Mouse (Mus musculus): ENCODE results near the gene Tmem200a. TPM values are rescaled to one million over a fixed set of nuclear protein-coding genes. Genes with fewer than 3 reads are reported as not detected.

Gene Tmem200a
- polyA plus RNA-seq, 1 experiment from 2014 or later, result 18.7 TPM

- no peak overlapping the region for H3K27ac ChIP-seq (ENCODE audit: low read depth)
- ATAC-seq (replicated peaks; ENCODE audit: low FRiP score, low TSS enrichment, low read depth) (no peak), DNase-seq (ENCODE audit: low spot score) (no peak)
- no peaks in the 10 kb centered on the region for H3K4me1 ChIP-seq (replicated peaks; ENCODE audit: control insufficient read depth, insufficient read depth, low read length)
- H3K27me3 ChIP-seq (replicated peaks; ENCODE audit: control insufficient read depth, insufficient read depth, low read length), result no peaks in the 10 kb centered on the region
- no peak overlapping the region for H3K4me2 ChIP-seq (ENCODE audit: low read length)
- H3K9me3 ChIP-seq (ENCODE audit: control insufficient read depth, low read length), result no peaks in the 10 kb centered on the region
- H3K4me3 ChIP-seq (ENCODE audit: low read depth, low read length), result no peak overlapping the region
- WGBS, result 85% methylated on average over 2 of the region's 2 CpGs
- no peak overlapping the region for H3K9ac ChIP-seq (ENCODE audit: low read length)
- H3K36me3 ChIP-seq (ENCODE audit: control insufficient read depth, insufficient read depth, low read length), result no peaks in the 10 kb centered on the region
Observed at GRCm38 (mm10) chr10:25884512-25884911, 194.3 kb downstream of the Tmem200a start.

GRCm38 (mm10) chr10:25877731-25878130, 201.1 kb downstream of the Tmem200a start:
- H3K9me3 ChIP-seq (ENCODE audit: control insufficient read depth, low read length), result no peaks in the 10 kb centered on the region
- H3K4me1 ChIP-seq (replicated peaks; ENCODE audit: control insufficient read depth, insufficient read depth, low read length), result no peaks in the 10 kb centered on the region
- H3K9ac ChIP-seq (ENCODE audit: low read length), result no peak overlapping the region
- no peak overlapping the region for H3K27ac ChIP-seq (ENCODE audit: low read depth)
- no peaks in the 10 kb centered on the region for H3K36me3 ChIP-seq (ENCODE audit: control insufficient read depth, insufficient read depth, low read length)
- H3K27me3 ChIP-seq (replicated peaks; ENCODE audit: control insufficient read depth, insufficient read depth, low read length), result no peaks in the 10 kb centered on the region
- no peak overlapping the region for H3K4me3 ChIP-seq (ENCODE audit: low read depth, low read length)
- 84% methylated on average over 2 of the region's 2 CpGs for WGBS
- DNase-seq (ENCODE audit: low spot score) (no peak), ATAC-seq (replicated peaks; ENCODE audit: low FRiP score, low TSS enrichment, low read depth) (no peak)
- no peak overlapping the region for H3K4me2 ChIP-seq (ENCODE audit: low read length)

DNA sequence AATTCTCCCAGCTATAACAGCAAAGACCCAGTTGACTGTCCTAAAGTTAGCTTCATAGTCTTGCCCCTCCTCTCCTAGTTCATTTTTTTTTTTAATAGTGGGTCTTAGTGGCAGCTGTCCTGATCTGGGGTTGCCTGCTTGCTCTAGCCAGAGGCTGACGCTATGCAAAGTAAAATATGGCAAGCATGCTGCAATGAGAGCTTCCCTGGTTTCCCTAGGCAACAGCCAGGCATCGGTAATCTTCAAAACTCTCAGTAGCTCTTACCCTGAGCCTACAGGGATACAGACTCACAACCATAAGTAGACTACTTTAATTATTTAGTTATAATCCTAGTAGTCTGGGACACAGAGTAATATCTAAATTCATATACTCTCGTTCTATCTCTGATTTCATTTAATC, 202.0 kb downstream of the Tmem200a start:
- DNase-seq (ENCODE audit: low spot score) (no peak), ATAC-seq (replicated peaks; ENCODE audit: low FRiP score, low TSS enrichment, low read depth) (no peak)
- Histone ChIP-seq H3K9me3 (ENCODE audit: control insufficient read depth, low read length) (no peaks in the 10 kb centered on the region), H3K4me2 (ENCODE audit: low read length) (no peak overlapping the region), H3K9ac (ENCODE audit: low read length) (no peak overlapping the region), H3K4me3 (ENCODE audit: low read depth, low read length) (no peak overlapping the region), H3K4me1 (replicated peaks; ENCODE audit: control insufficient read depth, insufficient read depth, low read length) (no peaks in the 10 kb centered on the region), H3K36me3 (ENCODE audit: control insufficient read depth, insufficient read depth, low read length) (no peaks in the 10 kb centered on the region), H3K27me3 (replicated peaks; ENCODE audit: control insufficient read depth, insufficient read depth, low read length) (no peaks in the 10 kb centered on the region), H3K27ac (ENCODE audit: low read depth) (no peak overlapping the region)
- 54% methylated on average over 3 of the region's 3 CpGs for WGBS

GRCm38 (mm10) chr10:25868739-25869138, 210.1 kb downstream of the Tmem200a start:
- Histone ChIP-seq H3K9ac (ENCODE audit: low read length) (no peak overlapping the region), H3K4me3 (ENCODE audit: low read depth, low read length) (no peak overlapping the region), H3K4me1 (replicated peaks; ENCODE audit: control insufficient read depth, insufficient read depth, low read length) (no peaks in the 10 kb centered on the region), H3K4me2 (ENCODE audit: low read length) (no peak overlapping the region), H3K36me3 (ENCODE audit: control insufficient read depth, insufficient read depth, low read length) (no peaks in the 10 kb centered on the region), H3K27me3 (replicated peaks; ENCODE audit: control insufficient read depth, insufficient read depth, low read length) (no peaks in the 10 kb centered on the region), H3K9me3 (ENCODE audit: control insufficient read depth, low read length) (no peaks in the 10 kb centered on the region), H3K27ac (ENCODE audit: low read depth) (no peak overlapping the region)
- DNase-seq (ENCODE audit: low spot score), result no peak
- ATAC-seq (replicated peaks; ENCODE audit: low FRiP score, low TSS enrichment, low read depth), result no peak
- WGBS, result 74% methylated on average over 6 of the region's 6 CpGs

Other genes with a start within 250 kb of the Tmem200a start
- gene Gm9767, start 797 bp downstream of the Tmem200a start, polyA plus RNA-seq (2014; fragmentation: Nextera tagmentation; extraction: Ambion mirVana), result 0.24 and 0.77 TPM in 2 replicates
- gene Samd3, start 150.7 kb upstream of the Tmem200a start, polyA plus RNA-seq (2014; fragmentation: Nextera tagmentation; extraction: Ambion mirVana), result not detected in 2 replicates

Measured in intestine, embryonic 14.5 days (tissue).